Mouse (Mus musculus) retina, postnatal 1 day (tissue): ENCODE measurements around the gene Skint10.

ENCODE experiments used
- DNase-seq: peaks from one replicate; pipeline ENCODE4 v3.0.0-alpha.2; 2012

The Skint10 gene

GRCm38 (mm10) chr4:112774766-112775165, at the start of gene Skint10:
TSS of gene Skint10 (minus strand) at chr4:112774866.
- DNase-seq: no peak

DNA sequence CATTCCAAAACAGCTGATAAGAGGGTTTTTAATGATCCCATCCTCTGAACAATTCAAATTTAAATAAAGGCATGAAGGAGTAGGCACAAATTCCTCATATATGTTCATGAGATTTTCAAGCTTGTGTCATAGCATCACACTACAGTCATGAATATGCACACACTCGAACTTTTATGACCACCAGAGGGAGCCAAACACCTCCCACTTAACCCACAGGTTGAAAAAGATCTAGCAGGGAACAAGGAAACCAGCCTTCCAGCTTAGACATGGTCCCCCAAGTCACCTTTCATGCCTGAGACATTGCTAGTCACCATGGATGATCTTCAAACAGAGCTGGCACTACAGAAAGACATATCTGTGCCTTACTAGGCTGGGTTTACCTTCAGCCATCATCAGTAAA, 16.0 kb upstream of the Skint10 start:
- no peak for DNase-seq
